Mouse (Mus musculus): ENCODE results near the gene Ikzf3. TPM values are rescaled to one million over a fixed set of nuclear protein-coding genes. Genes with fewer than 3 reads are reported as not detected.
A peak's percentile ranks its signal among the peaks of the same experiment; 100 is the strongest.

Ikzf3 gene
- total RNA-seq, 2 experiments from 2014 or later, result not detected

- no peak for ATAC-seq (replicated peaks; ENCODE audit: poor library complexity, severe bottlenecking)
These were observed 20.7 kb downstream of the Ikzf3 start for GRCm38 (mm10) chr11:98525140-98525539.

GRCm38 (mm10) chr11:98520468-98520867 lies 25.4 kb downstream of the Ikzf3 start:
- ATAC-seq (replicated peaks; ENCODE audit: poor library complexity, severe bottlenecking), result no peak

- ATAC-seq (replicated peaks; ENCODE audit: poor library complexity, severe bottlenecking), result no peak
These were observed 32.4 kb downstream of the Ikzf3 start for GRCm38 (mm10) chr11:98513356-98513936.

GRCm38 (mm10) chr11:98512881-98513280 lies 33.0 kb downstream of the Ikzf3 start:
- no peak for ATAC-seq (replicated peaks; ENCODE audit: poor library complexity, severe bottlenecking)

- ATAC-seq (replicated peaks; ENCODE audit: poor library complexity, severe bottlenecking), result no peak
These were observed 35.7 kb downstream of the Ikzf3 start for GRCm38 (mm10) chr11:98510125-98510524.

GRCm38 (mm10) chr11:98509434-98509833 lies 36.4 kb downstream of the Ikzf3 start:
- ATAC-seq (replicated peaks; ENCODE audit: poor library complexity, severe bottlenecking), result no peak

- no peak for ATAC-seq (replicated peaks; ENCODE audit: poor library complexity, severe bottlenecking)
These were observed 40.9 kb downstream of the Ikzf3 start for GRCm38 (mm10) chr11:98504926-98505325.

- no peak for ATAC-seq (replicated peaks; ENCODE audit: poor library complexity, severe bottlenecking)
These were observed 48.2 kb downstream of the Ikzf3 start for GRCm38 (mm10) chr11:98497388-98498288.

GRCm38 (mm10) chr11:98495176-98495719 lies 50.6 kb downstream of the Ikzf3 start:
- no peak for ATAC-seq (replicated peaks; ENCODE audit: poor library complexity, severe bottlenecking)

- ATAC-seq (replicated peaks; ENCODE audit: poor library complexity, severe bottlenecking), result no peak
These were observed 52.4 kb downstream of the Ikzf3 start for GRCm38 (mm10) chr11:98493394-98493793.

- ATAC-seq (replicated peaks; ENCODE audit: poor library complexity, severe bottlenecking), result no peak
These were observed 52.9 kb downstream of the Ikzf3 start for GRCm38 (mm10) chr11:98492959-98493358.

GRCm38 (mm10) chr11:98491571-98491970 lies 54.3 kb downstream of the Ikzf3 start:
- no peak for ATAC-seq (replicated peaks; ENCODE audit: poor library complexity, severe bottlenecking)

- no peak for ATAC-seq (replicated peaks; ENCODE audit: poor library complexity, severe bottlenecking)
These were observed 57.1 kb downstream of the Ikzf3 start for GRCm38 (mm10) chr11:98488540-98489234.

GRCm38 (mm10) chr11:98487526-98488040 lies 58.2 kb downstream of the Ikzf3 start:
- 0 out of 2 replicates have a peak, but pooled peaks have one; percentile 20 for ATAC-seq (replicated peaks; ENCODE audit: poor library complexity, severe bottlenecking)

- no peak for ATAC-seq (replicated peaks; ENCODE audit: poor library complexity, severe bottlenecking)
These were observed 60.1 kb downstream of the Ikzf3 start for GRCm38 (mm10) chr11:98485749-98486148.

- no peak for ATAC-seq (replicated peaks; ENCODE audit: poor library complexity, severe bottlenecking)
These were observed 63.8 kb downstream of the Ikzf3 start for GRCm38 (mm10) chr11:98482067-98482466.

- ATAC-seq (replicated peaks; ENCODE audit: poor library complexity, severe bottlenecking), result peak; percentile 86
These were observed 64.6 kb downstream of the Ikzf3 start for GRCm38 (mm10) chr11:98481231-98481630.

- no peak for ATAC-seq (replicated peaks; ENCODE audit: poor library complexity, severe bottlenecking)
These were observed 65.8 kb downstream of the Ikzf3 start for GRCm38 (mm10) chr11:98479940-98480497.

- peak; percentile 60 for ATAC-seq (replicated peaks; ENCODE audit: poor library complexity, severe bottlenecking)
These were observed 66.5 kb downstream of the Ikzf3 start for GRCm38 (mm10) chr11:98479026-98479939.

All from granulocyte monocyte progenitor cell, adult 5-6 weeks (primary cell).